Mouse (Mus musculus) left cerebral cortex, postnatal 4 days (tissue): ENCODE measurements around the gene Ifitm10. TPM values are rescaled to one million over a fixed set of nuclear protein-coding genes. Genes with fewer than 3 reads are reported as not detected.
A peak's percentile ranks its signal among the peaks of the same experiment; 100 is the strongest.
"Not testable (repeated sequence)": the region's sequence is repeated elsewhere in the genome, so short reads cannot be mapped to it uniquely, and the experiment has no call there.

Experiments used
- DNase-seq: peaks from one replicate; pipeline ENCODE4 v3.0.0-alpha.2; 2022
- intact Hi-C: fragments of 180-260 bp; cut with DNase I; formaldehyde crosslinking; loops from one replicate; pipeline ENCODE4 v1.15.1; 2025
- total RNA-seq, 2 experiments: library from RNA; stranded (reverse); gene quantifications; 2 replicates each; pipeline ENCODE4 v1.2.3; 2021

Gene Ifitm10
- total RNA-seq, 2 experiments from 2014 or later: 6.3 to 9.4 TPM

GRCm38 (mm10) chr7:142369820-142370219, 3.7 kb downstream of the Ifitm10 start:
- no peak for DNase-seq
- intact Hi-C loops: no loop called here

GRCm38 (mm10) chr7:142368856-142369255, 4.7 kb downstream of the Ifitm10 start:
- intact Hi-C loops: no loop called here

GRCm38 (mm10) chr7:142363107-142363506, 10.4 kb downstream of the Ifitm10 start:
- intact Hi-C loops: no loop called here
- DNase-seq: no peak

More at GRCm38 (mm10) chr7:142368856-142369255, 4.7 kb downstream of the Ifitm10 start:
- peak; percentile 86 for DNase-seq

GRCm38 (mm10) chr7:142360743-142361142, 12.8 kb downstream of the Ifitm10 start:
- intact Hi-C loops: no loop called here
- DNase-seq: no peak

- intact Hi-C loops: no loop called here
- DNase-seq: no peak
These were observed 14.4 kb downstream of the Ifitm10 start for GRCm38 (mm10) chr7:142359129-142359528.

GRCm38 (mm10) chr7:142357566-142357965, 16.0 kb downstream of the Ifitm10 start:
- DNase-seq: no peak
- intact Hi-C loops: no loop called here

GRCm38 (mm10) chr7:142354661-142355233, 18.8 kb downstream of the Ifitm10 start:
- no peak for DNase-seq
- intact Hi-C loops: no loop called here

- no peak for DNase-seq
- intact Hi-C loops: no loop called here
These were observed 19.7 kb downstream of the Ifitm10 start for GRCm38 (mm10) chr7:142353854-142354253.

GRCm38 (mm10) chr7:142351569-142351968, 22.0 kb downstream of the Ifitm10 start:
- intact Hi-C loops: no loop called here
- no peak for DNase-seq

- DNase-seq: no peak
- intact Hi-C loops: no loop called here
These were observed 24.1 kb downstream of the Ifitm10 start for GRCm38 (mm10) chr7:142349308-142349961.

GRCm38 (mm10) chr7:142347542-142347941, 26.0 kb downstream of the Ifitm10 start:
- DNase-seq: no peak
- intact Hi-C loops: no loop called here

- intact Hi-C loops: no loop called here
These were observed 31.3 kb downstream of the Ifitm10 start for GRCm38 (mm10) chr7:142342247-142342640.

GRCm38 (mm10) chr7:142341564-142342246, 31.8 kb downstream of the Ifitm10 start:
- intact Hi-C loops: no loop called here
- no peak for DNase-seq

More at GRCm38 (mm10) chr7:142342247-142342640, 31.3 kb downstream of the Ifitm10 start:
- DNase-seq: no peak

- no peak for DNase-seq
- intact Hi-C loops: no loop called here
These were observed 33.1 kb downstream of the Ifitm10 start for GRCm38 (mm10) chr7:142340269-142340970.

GRCm38 (mm10) chr7:142335151-142335550, 38.4 kb downstream of the Ifitm10 start:
- intact Hi-C loops: no loop called here
- peak; percentile 95 for DNase-seq

- intact Hi-C loops: loop anchor here (5.0 kb wide), 3 partner anchors 103 to 338 kb away; no protein-coding TSS in a partner anchor
- DNase-seq: peak; percentile 95
These were observed 39.3 kb downstream of the Ifitm10 start for GRCm38 (mm10) chr7:142334246-142334645.

GRCm38 (mm10) chr7:142332741-142333140, 40.8 kb downstream of the Ifitm10 start:
- DNase-seq: not testable (repeated sequence)
- intact Hi-C loops: loop anchor here (5.0 kb wide), 3 partner anchors 105 to 340 kb away; no protein-coding TSS in a partner anchor

- intact Hi-C loops: loop anchor here (5.0 kb wide), 3 partner anchors 106 to 341 kb away; no protein-coding TSS in a partner anchor
- DNase-seq: no peak
These were observed 42.3 kb downstream of the Ifitm10 start for GRCm38 (mm10) chr7:142331281-142331680.

GRCm38 (mm10) chr7:142330271-142330724, 43.3 kb downstream of the Ifitm10 start:
- intact Hi-C loops: loop anchor here (5.0 kb wide), 3 partner anchors 107 to 342 kb away; no protein-coding TSS in a partner anchor
- no peak for DNase-seq

GRCm38 (mm10) chr7:142328507-142328906, 45.0 kb downstream of the Ifitm10 start:
- DNase-seq: no peak
- intact Hi-C loops: loop anchor here (5.0 kb wide), 1 partner anchor 909 kb away; no protein-coding TSS in a partner anchor
